Mouse (Mus musculus): ENCODE results near the gene Mif4gd.
A peak's percentile ranks its signal among the peaks of the same experiment; 100 is the strongest.

Gene Mif4gd

DNA sequence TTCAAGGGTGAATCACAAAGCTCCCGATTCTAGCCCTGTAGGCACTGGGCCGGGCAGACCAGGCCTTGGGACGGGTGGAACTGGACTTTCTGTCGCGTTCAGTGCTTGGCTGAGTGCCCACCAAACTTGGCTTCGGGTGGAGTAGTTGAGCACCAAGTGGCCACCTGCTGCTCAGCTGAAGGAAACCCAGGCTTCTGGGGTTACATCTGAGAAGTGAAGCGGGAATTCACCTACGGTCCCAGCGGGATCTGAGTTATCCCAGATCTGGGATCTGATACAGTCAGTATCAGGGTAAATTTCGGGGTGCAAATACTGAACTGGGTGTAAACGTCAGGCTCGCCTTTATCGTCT, 735 bp downstream of the Mif4gd start:
- peak; percentile 45 for DNase-seq

DNA sequence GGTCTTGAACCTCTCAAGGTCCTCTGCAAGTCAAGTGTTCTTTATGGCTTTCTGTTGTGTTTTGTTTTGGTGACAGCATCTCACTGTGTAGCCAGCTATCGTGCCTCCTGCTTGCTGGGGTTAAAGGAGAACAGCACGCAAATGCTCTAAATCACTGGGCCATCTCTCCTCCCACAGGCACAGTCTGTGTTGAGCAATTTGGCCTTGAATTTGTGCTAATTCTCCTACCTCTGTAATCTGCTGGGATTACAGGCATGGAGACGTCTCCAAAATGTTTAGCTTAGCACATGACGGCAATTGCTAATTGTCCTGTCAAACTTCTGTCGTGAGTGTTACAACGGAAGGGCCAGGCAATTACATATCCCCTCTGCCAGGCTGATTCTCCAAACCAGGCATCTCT, 1.6 kb downstream of the Mif4gd start:
- DNase-seq, result no peak

DNA sequence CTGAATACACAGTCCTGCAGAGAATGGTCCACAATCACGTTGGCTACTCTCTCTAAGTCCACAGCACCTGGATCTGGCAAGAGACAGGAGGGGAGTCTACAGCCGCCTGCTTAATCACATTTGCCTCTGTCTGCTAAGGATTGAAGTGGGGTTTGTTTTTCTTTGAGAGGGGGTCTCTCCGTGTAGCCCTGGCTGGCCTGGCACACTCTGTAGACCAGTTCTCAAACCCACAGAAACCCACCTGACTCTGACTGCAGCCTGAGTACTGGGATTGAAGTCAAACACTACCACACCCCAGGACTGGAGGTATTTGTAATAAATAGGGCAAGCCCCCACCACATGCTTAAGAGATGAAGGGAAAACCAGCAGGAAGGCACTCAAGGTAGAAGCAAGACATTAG, 3.2 kb downstream of the Mif4gd start:
- no peak for DNase-seq

DNA sequence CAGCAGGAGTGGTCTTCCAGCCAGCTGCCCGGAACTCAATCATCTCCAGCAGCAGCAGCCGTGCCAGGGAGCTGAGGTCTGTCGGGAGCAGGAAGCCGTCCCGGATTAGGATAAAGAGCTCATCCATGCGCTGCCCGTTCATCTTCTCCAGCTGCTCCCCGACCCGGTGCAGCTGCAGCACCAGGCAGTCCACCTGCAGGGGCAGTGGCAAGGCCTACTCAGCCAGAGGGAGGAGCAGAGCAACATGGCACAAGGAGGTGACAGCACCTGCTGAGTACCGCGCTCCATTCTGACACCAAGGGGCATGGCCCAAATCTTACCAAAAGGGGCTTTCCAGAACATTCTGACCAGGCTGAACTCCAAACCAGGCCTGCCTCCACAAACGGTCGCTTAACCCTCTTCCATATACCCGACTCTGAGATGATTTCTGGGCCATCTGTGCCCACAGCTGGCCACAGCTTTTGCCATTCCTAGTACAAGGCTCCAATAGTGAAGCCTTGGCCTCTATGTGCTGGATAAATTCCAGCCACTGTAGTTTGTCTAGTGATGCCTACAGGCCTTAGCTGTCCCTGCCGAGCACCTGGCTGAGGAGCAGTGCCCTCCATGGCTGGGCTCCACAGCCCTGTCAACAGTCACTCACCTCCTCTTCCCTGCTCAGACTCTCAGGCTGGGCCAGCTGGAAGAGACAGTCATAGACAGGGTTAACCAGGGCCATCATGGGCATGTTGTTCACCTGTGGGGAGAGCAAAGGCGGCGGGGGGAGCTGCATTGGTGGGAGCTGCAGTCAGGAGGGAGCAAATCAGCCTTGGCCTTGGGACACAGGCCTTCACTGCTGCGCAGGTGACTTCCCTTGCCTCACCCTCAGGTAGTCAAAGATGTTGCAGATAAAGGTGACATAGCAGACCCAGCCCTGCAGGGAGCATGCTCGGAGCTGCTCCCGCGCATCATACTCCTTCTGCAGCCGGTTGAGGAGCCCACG, 4.1 kb downstream of the Mif4gd start:
- no peak for DNase-seq

DNA sequence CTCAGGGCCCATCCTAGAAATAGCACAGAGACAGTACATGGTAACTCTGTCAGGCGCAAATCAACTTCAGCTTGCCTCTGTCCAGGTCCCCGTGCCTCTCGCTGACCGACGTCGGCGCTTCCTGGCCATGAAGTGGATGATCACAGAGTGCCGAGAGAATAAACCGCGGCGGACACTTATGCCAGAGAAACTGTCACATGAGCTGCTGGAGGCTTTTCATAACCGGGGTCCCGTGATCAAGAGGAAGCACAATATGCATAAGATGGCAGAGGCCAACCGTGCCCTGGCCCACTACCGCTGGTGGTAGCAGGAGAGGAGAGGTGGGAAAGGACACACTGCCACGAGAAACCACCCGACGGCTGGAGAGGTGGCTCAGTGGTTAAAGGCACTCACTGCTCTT, 6.0 kb downstream of the Mif4gd start:
- DNase-seq, result no peak

DNA sequence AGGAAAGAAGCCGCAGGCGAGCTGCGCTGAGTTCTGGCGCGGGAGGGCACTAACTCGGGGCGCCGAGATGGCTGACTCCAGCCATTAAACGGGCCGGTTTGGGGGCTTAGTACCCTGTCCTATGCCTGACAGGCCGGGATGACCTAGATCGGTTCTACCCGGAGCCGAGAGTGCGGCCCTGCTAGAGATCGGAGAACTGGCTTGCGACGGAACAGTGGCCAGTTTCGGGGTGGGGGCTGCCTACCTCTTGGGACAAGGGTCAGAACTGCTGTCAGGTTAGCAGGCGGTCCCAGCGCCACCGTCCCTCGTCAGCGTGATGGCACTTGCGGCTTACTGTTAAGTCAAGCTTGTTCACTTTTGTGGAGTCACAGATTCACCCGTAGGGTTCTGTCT, 8.5 kb downstream of the Mif4gd start:
- no peak for DNase-seq

DNA sequence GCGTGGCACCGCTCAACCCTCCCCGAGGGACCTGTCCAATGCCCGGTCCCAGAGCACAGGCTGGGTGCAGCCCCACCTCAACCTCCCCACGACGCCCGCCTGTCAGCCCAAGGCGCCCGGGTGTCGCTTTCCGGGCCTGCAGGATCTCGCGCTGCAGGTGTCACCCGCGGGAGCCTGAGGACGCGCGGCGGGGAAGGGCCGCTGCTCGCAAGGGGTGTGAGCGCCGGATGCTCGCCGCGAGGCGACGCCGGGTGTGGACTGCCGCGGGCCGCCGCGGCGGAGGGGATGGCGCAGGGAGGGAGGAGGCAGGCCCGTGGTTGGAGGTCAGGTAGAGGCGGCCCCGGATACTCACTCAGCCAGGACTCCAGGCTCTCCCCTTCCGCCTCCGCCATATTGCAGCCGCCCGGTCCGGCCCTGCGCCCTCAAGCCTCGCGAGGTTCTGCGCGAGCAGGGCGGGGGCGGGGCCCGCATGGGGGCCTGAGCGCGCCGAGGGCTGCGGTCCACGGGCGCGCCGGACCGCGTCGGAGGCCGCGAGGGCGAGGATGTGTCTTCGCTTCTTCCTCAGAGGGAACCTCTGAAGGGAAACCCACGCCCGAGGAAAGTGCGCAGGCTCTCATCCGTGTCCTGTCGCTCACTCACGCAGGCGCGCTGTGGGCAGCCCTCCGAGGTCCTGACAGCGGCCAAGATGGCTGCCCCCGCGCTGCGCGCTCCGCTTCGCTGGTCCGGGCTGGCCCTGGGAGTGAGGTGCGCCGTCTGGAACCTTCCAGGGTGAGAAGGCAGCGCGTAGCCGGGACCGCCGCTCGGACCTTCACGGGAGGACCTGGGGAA, 9.1 kb downstream of the Mif4gd start, which contains the start of the genes Mrps7 and Gga3:
Mrps7 (plus strand) TSS at position 450 of the 828 bp plus-strand sequence.
Gga3 (minus strand) TSS at position 576 of the 828 bp plus-strand sequence.
- DNase-seq, result peak; percentile 94

DNA sequence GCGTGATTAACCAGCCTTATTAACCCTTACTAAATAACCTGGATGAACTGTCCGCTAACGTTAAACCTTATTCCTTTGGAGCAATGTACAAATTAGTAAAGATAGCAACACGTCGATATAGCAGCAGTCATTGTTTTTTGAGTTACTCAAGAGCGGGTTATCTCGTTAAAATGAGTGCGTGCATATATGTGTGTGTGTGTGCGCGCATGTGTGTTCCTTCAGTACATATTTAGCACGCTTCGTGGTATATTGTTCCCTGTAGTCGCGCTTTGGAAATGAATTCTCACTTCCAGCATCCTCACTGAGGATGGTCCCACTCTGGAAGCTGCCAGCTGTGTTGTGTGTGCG, 9.7 kb downstream of the Mif4gd start:
- no peak for DNase-seq

DNA sequence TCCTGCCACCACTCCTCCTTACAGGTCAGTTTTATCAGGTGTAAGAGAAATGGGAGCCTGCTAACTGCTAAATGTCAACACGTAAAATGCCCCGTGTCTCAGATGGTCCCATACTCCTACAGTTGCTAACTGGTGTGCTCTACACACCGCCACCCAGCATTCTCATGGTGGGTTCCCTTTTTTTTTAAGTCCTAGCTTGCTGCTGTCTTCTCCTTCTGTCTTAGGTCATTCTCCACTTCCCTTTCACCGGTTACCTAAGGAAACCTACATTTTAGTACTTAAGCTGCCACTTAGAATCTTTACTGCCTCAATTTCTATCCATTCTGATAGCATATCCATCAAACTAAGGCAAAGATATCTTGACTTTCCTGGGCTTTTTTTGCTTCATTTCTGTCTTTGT, 11.6 kb downstream of the Mif4gd start:
- no peak for DNase-seq

DNA sequence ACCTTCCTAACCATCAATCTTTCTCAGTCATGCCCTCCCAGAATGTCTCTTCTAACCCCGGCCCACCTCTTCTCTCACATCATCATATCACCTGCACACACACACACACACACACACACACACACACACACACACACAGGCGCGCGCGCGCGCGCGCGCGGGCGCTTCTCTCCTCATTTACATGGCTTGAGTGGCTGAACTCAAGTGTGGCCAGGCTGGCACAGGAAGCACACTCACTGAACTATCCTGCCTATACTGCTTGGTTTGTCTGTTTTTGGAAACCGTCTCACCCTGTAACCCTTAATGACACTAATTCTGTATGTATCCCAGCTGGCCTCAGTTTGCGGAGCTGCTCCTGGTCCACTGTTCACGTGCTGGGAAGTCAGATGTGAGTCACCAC, 12.0 kb downstream of the Mif4gd start:
- DNase-seq, result no peak

DNA sequence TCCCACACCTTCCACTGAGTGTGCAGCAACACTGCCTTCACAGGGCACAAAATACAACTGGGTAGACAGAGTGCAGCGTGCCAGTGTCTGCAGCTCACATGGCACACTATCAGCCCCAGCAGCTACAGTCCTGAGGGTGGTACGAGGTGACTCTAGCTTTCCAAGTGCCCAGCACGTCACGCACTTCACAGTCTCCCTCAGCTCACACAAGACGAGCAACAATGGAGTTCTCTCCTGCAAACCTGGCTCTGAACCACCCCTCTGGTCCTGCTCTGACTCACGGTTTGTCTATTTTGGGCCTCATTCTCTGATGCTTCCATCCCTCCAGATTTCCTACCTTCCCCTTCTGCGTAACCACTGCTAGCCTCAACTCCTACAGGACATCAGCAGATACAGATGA, 13.0 kb downstream of the Mif4gd start:
- no peak for DNase-seq

DNA sequence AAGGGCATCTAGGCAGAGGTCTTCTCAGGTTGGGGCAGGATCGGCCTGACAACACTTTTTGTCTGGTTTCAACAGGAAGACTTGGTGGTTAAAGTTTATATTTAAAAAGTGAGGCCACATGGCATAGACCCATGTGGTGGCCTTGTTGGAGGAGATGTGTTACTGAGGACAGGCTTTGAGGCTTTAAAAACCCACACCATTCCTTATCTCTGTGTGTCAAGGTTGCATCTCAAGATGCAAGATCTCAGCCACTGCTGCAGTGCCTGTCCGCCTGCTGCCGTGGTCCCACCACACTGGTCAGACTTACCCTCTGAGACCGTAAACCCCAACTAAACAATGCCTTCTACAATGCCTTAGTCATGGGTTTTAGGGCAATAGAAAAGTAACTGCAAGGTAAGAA, 14.5 kb downstream of the Mif4gd start:
- no peak for DNase-seq

DNA sequence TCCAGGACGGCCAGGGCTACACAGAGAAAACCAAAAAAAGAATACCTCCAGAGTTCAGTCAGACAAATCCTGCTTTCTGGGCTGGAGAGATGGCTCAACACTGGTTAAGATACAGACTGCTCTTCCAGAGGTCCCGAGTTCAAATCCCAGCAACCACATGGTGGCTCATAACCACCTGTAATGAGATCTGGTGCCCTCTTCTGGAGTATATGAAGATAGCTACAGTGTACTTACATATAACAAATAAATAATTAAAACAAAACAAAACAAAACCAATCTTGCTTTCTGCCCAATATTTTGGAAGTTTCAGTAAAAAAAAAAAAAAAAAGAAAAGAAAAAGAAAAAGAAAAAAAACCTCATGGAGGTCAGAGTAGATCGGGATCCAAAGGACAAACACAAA, 17.6 kb downstream of the Mif4gd start:
- DNase-seq, result no peak

DNA sequence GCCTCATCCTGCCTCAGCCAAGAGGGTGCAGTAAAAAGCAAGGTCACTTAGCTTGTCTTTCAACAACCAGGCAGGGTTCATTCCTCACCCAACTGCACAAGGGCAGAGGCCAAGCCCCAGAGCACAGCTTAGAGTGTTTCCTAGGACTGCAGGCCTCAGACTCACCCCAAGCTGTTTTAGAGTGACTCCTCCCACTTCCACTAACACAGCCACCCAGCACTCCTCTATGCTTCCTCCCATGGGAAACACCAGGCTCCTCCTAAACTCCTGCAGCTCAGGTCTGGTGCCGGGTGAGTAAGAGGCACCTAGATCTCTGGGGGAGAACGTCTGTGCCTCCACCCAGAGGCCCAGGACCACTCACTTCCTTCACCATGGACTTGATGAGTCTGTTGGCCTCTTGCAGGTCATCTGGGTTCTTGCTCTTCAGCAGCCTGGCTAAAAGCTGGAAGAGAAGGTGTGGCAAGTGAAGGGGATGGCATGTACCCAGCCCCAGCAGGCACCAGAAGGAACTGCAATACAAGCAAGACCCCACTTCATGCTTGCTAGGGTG, 22.2 kb downstream of the Mif4gd start:
- DNase-seq, result no peak

DNA sequence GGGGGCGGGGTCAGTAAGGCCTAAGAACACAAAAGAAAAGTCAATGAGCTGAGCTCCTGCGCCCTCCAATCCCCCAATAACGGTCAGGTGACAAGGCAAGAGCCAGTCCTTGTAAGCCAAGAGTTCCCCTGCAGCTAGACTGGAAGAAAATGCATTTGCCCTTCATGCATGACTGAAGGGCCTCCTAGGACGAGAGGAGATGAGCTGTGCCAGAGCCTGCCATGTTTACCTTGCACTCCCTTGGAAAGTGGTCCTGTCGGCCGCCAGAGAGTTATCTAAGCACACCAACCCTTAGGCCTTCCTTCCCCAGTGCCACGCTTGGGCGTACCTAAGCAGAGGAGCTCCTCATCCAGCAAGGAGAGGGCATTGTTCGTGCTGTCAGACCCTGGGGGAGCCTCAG, 24.8 kb downstream of the Mif4gd start:
- no peak for DNase-seq

DNA sequence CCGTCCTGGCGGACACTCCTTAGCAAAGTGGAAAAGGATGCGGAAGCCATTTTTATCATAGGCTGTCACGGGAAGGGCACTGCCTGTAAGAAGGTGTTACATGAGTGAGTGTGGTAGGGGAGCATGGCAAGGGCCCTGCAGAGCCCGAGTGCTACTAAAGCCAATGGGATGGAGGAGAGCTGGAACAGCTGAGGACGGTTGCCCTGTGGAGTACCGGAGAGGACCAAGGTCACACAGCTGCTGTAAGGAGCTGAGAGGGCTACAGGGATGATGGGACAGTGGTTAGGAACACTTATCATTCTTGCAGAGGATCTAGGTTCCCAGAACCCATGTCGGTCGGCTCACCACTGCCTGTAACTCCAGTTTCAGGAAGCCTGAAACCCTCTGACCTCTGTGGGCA, 26.4 kb downstream of the Mif4gd start:
- no peak for DNase-seq

DNA sequence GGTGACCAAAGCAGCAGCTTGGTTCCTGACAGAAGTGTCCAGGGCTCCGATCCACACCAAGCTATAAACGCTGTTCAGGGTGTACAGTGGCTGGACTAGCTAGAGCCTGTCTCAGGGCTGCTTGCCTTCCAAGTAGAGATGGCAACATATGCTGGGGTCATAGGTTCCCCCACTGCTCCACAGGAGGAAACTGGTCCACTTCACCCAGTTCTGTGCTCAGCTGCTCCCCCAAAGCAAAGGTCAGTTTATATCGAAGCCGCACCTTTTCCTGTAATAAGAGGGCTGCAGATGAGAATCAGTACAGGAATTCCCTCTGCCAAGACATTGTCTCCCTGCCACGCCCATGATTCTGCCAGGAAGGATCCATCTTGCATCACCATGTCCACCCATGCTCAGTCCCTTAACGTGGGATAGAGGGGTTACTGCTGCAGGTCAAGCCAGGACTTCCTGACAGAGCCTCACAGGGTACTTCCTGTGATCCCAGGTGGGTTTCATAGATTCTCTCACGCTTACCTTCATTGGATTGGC, 27.1 kb downstream of the Mif4gd start:
- no peak for DNase-seq

DNA sequence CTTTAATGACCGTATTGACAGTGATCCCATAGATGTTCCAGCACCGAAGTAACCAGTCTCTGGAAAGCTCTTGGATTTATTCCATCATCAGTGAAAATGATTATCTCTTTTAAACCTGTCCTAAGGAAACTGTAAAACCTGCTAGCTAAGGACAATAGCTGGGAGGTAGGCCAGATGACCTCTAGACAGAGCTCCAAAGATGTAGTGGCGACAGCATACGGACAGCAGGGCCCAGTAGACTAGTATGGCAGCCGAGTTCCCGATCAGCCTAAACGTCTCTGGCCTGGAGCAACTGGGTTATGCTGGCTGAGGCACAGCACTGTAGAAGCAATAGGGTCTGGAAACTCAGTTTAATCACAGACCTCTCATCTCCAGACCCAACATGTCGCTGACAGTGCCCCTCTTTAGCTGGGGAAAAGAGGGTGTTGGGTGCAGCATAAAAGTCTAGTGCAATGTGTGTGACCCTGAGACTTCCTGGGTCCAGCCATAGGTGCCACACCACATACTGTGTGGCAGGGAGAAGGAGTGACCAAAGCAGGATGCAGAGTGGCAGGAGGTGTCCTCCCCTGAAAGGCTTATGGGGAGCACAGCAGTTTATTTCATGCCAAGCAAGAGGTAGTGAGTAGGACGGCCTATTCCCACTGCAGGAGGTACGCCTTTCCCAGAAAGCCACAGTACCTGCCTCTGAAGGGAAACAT, 28.2 kb downstream of the Mif4gd start:
- no peak for DNase-seq

DNA sequence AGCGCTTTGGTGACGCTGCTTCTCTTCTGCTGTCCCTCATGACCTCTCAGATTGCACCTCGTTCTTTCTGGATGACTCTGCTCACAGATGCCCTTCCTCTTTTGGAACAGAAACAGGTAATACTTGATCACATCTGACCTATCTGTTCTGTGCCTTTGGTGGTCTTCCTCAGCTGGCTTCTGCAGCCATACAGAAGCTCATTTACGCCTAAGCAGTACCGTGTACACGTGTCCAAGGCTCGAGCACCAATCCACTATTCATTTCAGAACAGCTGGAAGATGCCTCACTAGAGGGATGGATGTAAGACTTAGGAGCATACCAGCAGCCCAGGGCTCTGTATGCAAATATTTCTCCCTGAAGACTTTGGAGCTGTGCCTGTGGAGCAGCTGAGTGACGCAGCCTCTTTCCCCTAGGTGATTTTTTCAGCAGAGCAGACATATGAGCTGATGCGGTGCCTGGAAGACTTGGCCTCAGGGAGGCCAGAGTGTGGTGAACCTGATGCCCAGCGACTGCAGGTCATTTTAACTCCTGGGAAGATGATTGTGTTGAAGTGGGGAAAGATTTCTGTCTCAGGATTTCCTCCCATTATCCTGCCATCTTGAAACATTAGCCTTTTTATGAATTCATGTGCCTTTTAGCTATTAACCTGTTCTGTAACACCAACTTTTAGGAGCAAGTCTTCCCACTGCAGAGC, 29.7 kb downstream of the Mif4gd start:
- no peak for DNase-seq

DNA sequence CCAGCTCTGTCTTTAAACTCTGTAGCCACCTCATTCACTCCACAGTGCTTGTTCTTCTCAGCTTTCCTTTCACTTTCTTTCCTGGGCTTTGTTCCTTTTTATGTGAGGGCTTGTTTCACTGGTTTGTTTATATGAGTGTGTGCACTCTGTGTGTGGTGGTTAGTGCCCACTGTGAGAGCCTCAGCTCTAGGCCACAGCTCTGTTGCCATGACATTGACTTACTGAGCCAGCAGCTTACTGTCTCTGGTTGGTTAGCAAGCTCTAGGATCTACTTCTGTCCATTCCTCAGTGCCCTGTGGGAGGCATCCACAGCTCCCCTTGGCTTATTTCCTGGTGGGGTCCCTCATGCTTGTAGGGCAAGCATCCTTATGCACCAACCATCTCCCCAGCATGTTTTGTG, 33.7 kb downstream of the Mif4gd start:
- no peak for DNase-seq

DNA sequence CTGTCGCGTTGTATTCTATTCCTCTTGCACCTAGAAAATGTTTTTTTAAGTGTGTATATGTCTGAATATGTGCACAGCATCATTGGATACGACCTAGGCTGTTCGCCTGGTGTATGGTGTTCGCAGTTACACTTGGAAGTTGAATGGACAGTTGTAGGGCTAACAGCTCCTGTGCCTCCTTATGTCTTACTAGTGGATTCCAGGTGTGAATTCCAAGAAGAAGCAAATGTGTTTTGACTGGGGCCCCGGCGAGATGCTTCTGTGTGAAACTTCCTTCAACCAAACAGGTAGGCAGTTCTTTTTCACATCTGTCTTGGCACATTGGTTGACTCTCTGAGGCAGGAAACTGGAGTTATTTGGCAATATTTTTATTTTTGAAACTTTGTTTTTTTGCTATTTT, 47.8 kb downstream of the Mif4gd start:
- no peak for DNase-seq
